Mouse (Mus musculus) heart, embryonic 15.5 days (tissue): ENCODE results near the gene Exosc1. TPM values are rescaled to one million over a fixed set of nuclear protein-coding genes. Genes with fewer than 3 reads are reported as not detected.
A peak's percentile ranks its signal among the peaks of the same experiment; 100 is the strongest.

Experiments
- ATAC-seq: fragments of 200-750 bp; cut with Nextera tagmentation; replicated peaks from 2 replicates; pipeline ENCODE4 v1.8.0; 2017; ENCODE audit warnings: low read depth, moderate TSS enrichment; ENCODE audit not compliant: insufficient number of reproducible peaks, insufficient read depth, low FRiP score
- H3K27ac ChIP-seq: fragments of 300-500 bp; sonication (generic); 2 replicates; pipeline ENCODE4 v1.5.1; 2015; ENCODE audit warnings: mild to moderate bottlenecking, inconsistent platforms
- H3K27me3 ChIP-seq: fragments of 300-500 bp; sonication (generic); 2 replicates; pipeline ENCODE4 v1.6.1; 2015; ENCODE audit warnings: inconsistent platforms
- H3K36me3 ChIP-seq: fragments of 300-500 bp; sonication (generic); 2 replicates; pipeline ENCODE4 v1.6.1; 2015; ENCODE audit warnings: mild to moderate bottlenecking, inconsistent platforms
- H3K4me1 ChIP-seq: fragments of 300-500 bp; sonication (generic); replicated peaks from 2 replicates; pipeline ENCODE4 v1.6.1; 2015; ENCODE audit warnings: inconsistent platforms
- H3K4me2 ChIP-seq: fragments of 300-500 bp; sonication (generic); 2 replicates; pipeline ENCODE4 v1.6.1; 2015; ENCODE audit warnings: inconsistent platforms, mild to moderate bottlenecking, moderate library complexity
- H3K4me3 ChIP-seq: fragments of 300-500 bp; sonication (generic); 2 replicates; pipeline ENCODE4 v1.5.1; 2015; ENCODE audit warnings: mild to moderate bottlenecking, inconsistent platforms
- H3K9ac ChIP-seq: fragments of 300-500 bp; sonication (generic); 2 replicates; pipeline ENCODE4 v1.6.1; 2015; ENCODE audit warnings: mild to moderate bottlenecking, inconsistent platforms
- H3K9me3 ChIP-seq: fragments of 300-500 bp; sonication (generic); replicated peaks from 2 replicates; pipeline ENCODE4 v1.6.1; 2016; ENCODE audit warnings: inconsistent platforms
- WGBS: fragments of 180-500 bp; shearing (Covaris S2); methylation state at CpG from one replicate; pipeline ENCODE4 v1.1.7; 2015; ENCODE audit warnings: mixed read lengths; 5-methylcytosine and 5-hydroxymethylcytosine counted together
- polyA plus RNA-seq: library from polyadenylated mRNA; unstranded; fragments of >200 nt; fragmentation: Nextera tagmentation; extraction: Ambion mirVana; gene quantifications from 2 replicates; pipeline ENCODE4 v1.2.1, GENCODE M21; 2015

Exosc1 gene
- polyA plus RNA-seq, 1 experiment from 2014 or later, result 39.3 TPM

DNA sequence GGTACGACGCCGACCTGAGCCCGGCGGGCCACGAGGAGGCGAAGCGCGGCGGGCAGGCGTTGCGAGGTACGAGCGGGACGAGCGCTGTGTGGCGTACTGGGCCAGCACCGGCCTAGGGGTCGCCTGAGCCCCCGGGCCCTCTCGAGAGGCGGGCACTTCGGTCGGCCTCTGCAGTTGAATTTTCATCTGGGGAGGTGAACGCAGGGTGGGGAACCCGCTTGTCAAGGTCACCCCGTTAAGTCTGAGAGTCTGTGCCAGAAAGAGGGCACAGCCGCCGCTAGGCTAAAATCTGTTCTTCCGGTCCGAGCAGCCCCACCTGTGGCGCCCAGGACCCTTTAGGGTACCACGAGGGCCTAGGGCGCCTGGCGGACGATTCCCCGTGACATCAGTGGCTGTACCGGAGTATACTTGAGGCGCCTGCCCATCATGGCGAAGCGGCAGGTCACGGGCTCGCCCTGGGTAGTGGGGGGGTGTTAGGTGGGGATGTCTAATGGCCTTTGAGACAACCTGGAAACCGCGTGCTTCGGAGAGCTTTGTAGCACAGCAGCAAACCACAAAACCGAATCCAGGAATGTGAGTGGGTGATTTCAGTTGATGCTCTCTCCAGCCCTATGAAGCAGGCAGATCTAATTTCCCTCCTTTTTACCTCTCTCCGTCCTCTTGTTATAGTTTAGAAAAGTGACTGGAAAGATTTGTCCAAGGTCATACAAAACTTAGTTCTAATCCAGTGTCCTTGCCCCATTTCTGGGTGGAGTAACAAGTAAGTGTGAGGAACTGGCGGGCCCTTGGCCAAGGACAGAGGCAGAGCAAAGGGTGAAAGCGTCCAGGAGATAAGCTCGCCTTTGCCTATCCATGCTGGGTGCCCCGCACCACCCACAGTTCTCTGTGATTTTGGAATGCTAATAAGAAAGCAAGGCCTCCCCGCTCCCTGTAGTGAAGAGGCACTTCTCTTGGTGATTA, 20.8 kb downstream of the Exosc1 start:
- under 1% methylated on average over 53 of the region's 53 CpGs for WGBS
- H3K9ac ChIP-seq, result peak overlapping the region; percentile 98
- peak overlapping the region; percentile 75 for H3K4me2 ChIP-seq
- no peaks in the 10 kb centered on the region for H3K9me3 ChIP-seq
- H3K27ac ChIP-seq, result peak overlapping the region; percentile 97
- no peaks in the 10 kb centered on the region for H3K27me3 ChIP-seq
- H3K36me3 ChIP-seq, result peaks cover 25% of the 10 kb centered on the region
- peaks cover 21% of the 10 kb centered on the region for H3K4me1 ChIP-seq
- H3K4me3 ChIP-seq, result peak overlapping the region; percentile 98
- ATAC-seq, result peak; percentile 51

DNA sequence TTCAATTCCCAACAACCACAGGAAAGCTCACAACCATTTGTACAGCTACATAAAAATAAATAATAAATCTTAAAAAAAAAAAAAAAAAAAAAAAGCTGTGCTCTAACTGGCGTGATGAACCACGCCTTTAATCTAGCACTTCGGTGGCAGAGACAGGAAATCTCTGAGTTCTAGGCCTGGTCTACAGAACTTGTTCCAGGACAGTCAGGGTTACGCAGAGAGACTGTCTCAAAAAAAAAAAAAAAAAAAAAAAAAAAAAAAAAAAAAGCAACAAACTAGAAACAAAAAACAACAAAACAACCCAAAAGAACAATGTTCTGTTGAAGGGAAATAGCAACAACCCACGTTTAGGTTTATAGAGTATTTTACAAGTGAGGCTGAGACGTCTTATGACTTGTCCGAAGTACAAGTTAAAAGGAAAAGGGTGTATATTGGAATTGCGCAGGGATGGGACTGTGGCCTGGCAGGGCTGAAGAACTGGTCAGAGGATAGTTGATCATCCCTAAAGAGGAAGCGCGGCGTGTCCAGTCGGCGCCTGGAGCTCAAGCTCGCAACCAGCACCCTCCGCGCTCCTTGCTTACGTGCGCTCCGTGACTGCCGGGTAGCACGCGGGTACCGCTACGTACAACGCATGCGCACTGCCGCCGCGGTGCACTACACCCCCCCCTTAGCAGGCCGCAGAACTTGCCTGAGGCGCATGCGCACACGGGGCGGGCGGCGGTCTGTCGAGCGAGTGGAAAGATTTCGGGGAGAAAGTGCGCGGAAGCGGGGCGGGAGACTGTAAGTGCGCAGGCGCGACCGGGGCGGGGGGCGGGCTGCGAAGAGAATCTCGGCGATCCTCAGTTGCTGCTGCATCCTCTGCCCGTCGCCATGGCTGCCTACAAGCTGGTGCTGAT, 21.8 kb downstream of the Exosc1 start, which contains the start of gene Pgam1:
Gene Pgam1, plus strand, starts transcription at position 746 of the 896 bp plus-strand sequence.
- Histone ChIP-seq H3K4me3 (peak within 1 kb of the TSS; percentile 98), H3K27ac (peak within 1 kb of the TSS; percentile 97)
- 5% methylated on average over 50 of the region's 54 CpGs for WGBS

GRCm38 (mm10) chr19:41910396-41910795, 22.8 kb downstream of the Exosc1 start:
- no peak overlapping the region for H3K9ac ChIP-seq
- peaks cover 8% of the 10 kb centered on the region for H3K36me3 ChIP-seq
- H3K4me2 ChIP-seq, result no peak overlapping the region
- no peaks in the 10 kb centered on the region for H3K27me3 ChIP-seq
- H3K4me1 ChIP-seq, result peaks cover 32% of the 10 kb centered on the region
- 78% methylated on average over 2 of the region's 2 CpGs for WGBS
- ATAC-seq, result no peak
- H3K4me3 ChIP-seq, result no peak overlapping the region
- no peaks in the 10 kb centered on the region for H3K9me3 ChIP-seq
- peak overlapping the region; percentile 25; the same call in 1 of the 2 replicates for H3K27ac ChIP-seq

More for the DNA sequence above, 21.8 kb downstream of the Exosc1 start, which contains the start of gene Pgam1:
- Histone ChIP-seq H3K9me3 (no peaks in the 10 kb centered on the region), H3K27me3 (no peaks in the 10 kb centered on the region), H3K4me2 (peak within 1 kb of the TSS; percentile 75), H3K9ac (peak within 1 kb of the TSS; percentile 98), H3K36me3 (peaks cover 16% of the 10 kb centered on the region), H3K4me1 (peaks cover 31% of the 10 kb centered on the region)
- peak; percentile 95 for ATAC-seq

DNA sequence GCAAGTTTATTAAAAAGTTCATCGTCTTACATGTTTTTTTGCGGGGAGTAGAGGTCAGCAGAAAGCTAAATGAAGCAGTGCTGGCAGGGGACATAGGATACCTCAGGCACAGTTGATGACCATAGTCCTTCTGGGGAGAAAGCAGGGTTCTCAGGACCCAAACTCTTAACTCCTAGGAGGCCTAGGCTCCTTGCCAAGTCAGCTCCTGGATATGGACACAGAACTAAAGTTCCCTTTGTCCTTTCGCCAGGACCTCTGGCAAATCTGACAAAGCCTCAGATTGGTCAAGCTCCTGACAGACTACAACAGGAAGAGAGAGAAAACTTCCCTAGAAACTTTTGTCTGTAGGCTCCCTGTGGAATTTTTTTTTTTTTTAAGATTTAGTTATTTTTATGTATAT, 24.5 kb downstream of the Exosc1 start:
- Histone ChIP-seq H3K4me3 (no peak overlapping the region), H3K36me3 (no peaks in the 10 kb centered on the region), H3K27ac (no peak overlapping the region), H3K4me1 (peaks cover 17% of the 10 kb centered on the region), H3K4me2 (no peak overlapping the region), H3K27me3 (no peaks in the 10 kb centered on the region), H3K9ac (no peak overlapping the region), H3K9me3 (no peaks in the 10 kb centered on the region)
- ATAC-seq, result no peak
- 76% methylated on average over 3 of the region's 3 CpGs for WGBS

DNA sequence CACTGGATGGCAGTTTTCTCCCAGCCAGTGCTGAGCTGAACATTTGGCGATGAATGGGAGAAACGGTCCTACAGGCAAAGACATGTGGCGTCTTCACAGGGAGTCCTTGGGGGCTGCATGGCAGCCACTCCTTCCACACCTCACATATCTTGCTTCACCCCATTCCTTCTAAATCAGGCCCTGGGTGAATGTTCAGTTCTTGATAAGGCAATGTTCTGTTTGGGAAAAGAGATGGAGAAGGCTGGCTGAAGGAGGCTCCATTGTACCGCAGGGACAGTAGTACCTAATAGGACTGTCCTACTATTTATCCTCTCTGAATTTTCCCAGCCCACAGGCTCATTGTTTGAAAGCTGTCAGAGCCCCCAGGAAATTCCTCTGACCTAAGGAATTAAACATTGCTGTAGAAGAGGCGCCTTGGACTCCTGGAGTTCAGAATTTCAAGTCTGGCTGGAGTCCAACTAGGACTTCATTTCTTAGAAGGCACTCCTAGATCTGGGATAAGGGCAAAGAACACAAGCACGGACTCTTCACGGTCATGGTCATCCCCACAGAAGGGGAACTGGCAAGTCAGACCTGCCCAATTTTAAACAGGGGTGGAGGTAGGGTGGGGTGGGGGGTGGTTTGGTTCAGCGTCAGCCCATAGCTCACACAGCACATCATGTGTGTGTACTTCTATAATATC, 26.0 kb downstream of the Exosc1 start:
- H3K27ac ChIP-seq, result peak overlapping the region; percentile 33; the same call in 1 of the 2 replicates
- H3K27me3 ChIP-seq, result no peaks in the 10 kb centered on the region
- 30% methylated on average over 8 of the region's 8 CpGs for WGBS
- H3K9me3 ChIP-seq, result no peaks in the 10 kb centered on the region
- no peak overlapping the region for H3K4me3 ChIP-seq
- H3K4me2 ChIP-seq, result no peak overlapping the region
- H3K36me3 ChIP-seq, result no peaks in the 10 kb centered on the region
- H3K9ac ChIP-seq, result no peak overlapping the region
- ATAC-seq, result no peak
- H3K4me1 ChIP-seq, result peaks cover 15% of the 10 kb centered on the region

GRCm38 (mm10) chr19:41906311-41907078, 26.7 kb downstream of the Exosc1 start:
- ATAC-seq, result 0 out of 2 replicates have a peak, but pooled peaks have one; percentile 17
- Histone ChIP-seq H3K4me3 (no peak overlapping the region), H3K4me1 (peaks cover 20% of the 10 kb centered on the region), H3K9me3 (no peaks in the 10 kb centered on the region), H3K4me2 (no peak overlapping the region), H3K27ac (peak overlapping the region; percentile 33; the same call in 1 of the 2 replicates), H3K27me3 (no peaks in the 10 kb centered on the region), H3K9ac (no peak overlapping the region), H3K36me3 (no peaks in the 10 kb centered on the region)
- 32% methylated on average over 6 of the region's 6 CpGs for WGBS

- no peak overlapping the region for H3K9ac ChIP-seq
- peaks cover 21% of the 10 kb centered on the region for H3K4me1 ChIP-seq
- H3K36me3 ChIP-seq, result no peaks in the 10 kb centered on the region
- no peak for ATAC-seq
- H3K27me3 ChIP-seq, result no peaks in the 10 kb centered on the region
- WGBS, result 86% methylated on average over 2 of the region's 2 CpGs
- no peak overlapping the region for H3K4me2 ChIP-seq
- no peak overlapping the region for H3K27ac ChIP-seq
- H3K9me3 ChIP-seq, result no peaks in the 10 kb centered on the region
- no peak overlapping the region for H3K4me3 ChIP-seq
Measured at GRCm38 (mm10) chr19:41905246-41905645, 28.0 kb downstream of the Exosc1 start.

- no peak overlapping the region for H3K4me3 ChIP-seq
- H3K27ac ChIP-seq, result no peak overlapping the region
- no peak for ATAC-seq
- no peak overlapping the region for H3K9ac ChIP-seq
- H3K4me1 ChIP-seq, result peaks cover 21% of the 10 kb centered on the region
- H3K9me3 ChIP-seq, result no peaks in the 10 kb centered on the region
- no peaks in the 10 kb centered on the region for H3K27me3 ChIP-seq
- H3K36me3 ChIP-seq, result no peaks in the 10 kb centered on the region
- 67% methylated on average over 10 of the region's 10 CpGs for WGBS
- no peak overlapping the region for H3K4me2 ChIP-seq
Measured at GRCm38 (mm10) chr19:41902848-41903593, 30.2 kb downstream of the Exosc1 start.

DNA sequence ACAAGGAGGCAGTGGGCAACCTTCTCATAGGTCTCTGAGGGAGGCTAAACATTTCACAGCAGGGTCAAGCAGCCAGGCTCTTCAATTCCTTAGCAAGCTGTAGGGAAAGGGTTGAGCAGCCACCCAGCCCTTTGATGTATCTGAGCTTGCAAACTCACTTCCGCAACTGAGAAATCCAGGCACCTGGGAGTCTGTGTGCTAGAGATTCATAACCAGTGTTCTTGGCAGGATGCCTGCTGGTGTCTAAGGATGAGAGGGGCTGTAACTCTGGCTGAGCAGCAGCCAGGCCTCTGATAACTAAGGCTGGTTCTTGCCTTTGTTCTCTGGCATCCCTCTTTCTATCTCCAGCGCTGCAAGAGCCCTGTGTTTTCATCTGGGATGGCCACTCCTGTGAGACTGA, 31.5 kb downstream of the Exosc1 start:
- H3K27ac ChIP-seq, result no peak overlapping the region
- WGBS, result 18% methylated on average over 2 of the region's 2 CpGs
- no peaks in the 10 kb centered on the region for H3K36me3 ChIP-seq
- no peaks in the 10 kb centered on the region for H3K9me3 ChIP-seq
- H3K27me3 ChIP-seq, result no peaks in the 10 kb centered on the region
- H3K9ac ChIP-seq, result no peak overlapping the region
- no peak overlapping the region for H3K4me2 ChIP-seq
- no peak overlapping the region for H3K4me3 ChIP-seq
- H3K4me1 ChIP-seq, result peaks cover 12% of the 10 kb centered on the region
- ATAC-seq, result peak; percentile 39; the same call in 1 of the 2 replicates
